Mouse (Mus musculus) adrenal gland, postnatal 14 days (tissue): ENCODE measurements around the gene Cped1. TPM values are rescaled to one million over a fixed set of nuclear protein-coding genes. Genes with fewer than 3 reads are reported as not detected.

Experiments used
- total RNA-seq: library from RNA; stranded (reverse); gene quantifications from 2 replicates; pipeline ENCODE4 v1.2.3, GENCODE M21; 2021

Cped1 gene
- total RNA-seq, 1 experiment from 2014 or later = 31.3 TPM

Other genes with a start within 250 kb of the Cped1 start
- gene Tspan12, start 133.4 kb upstream of the Cped1 start, total RNA-seq = 177 and 191 TPM in 2 replicates
- 24.1 and 26.9 TPM in 2 replicates for gene Ing3, start 36.3 kb upstream of the Cped1 start, total RNA-seq